Mouse (Mus musculus): ENCODE data around the gene Trim43b.
"Not testable (repeated sequence)": the region's sequence is repeated elsewhere in the genome, so short reads cannot be mapped to it uniquely, and the experiment has no call there.

GRCm38 (mm10) chr9:89067143-89067501 is 25.5 kb downstream of the Trim43b start:
- not testable (repeated sequence) for TF ChIP-seq POLR2A (IDR thresholded peaks at IDR 0.05; ENCODE audit: insufficient read depth, low read length); CTCF (IDR thresholded peaks at IDR 0.05; ENCODE audit: low read depth, low read length); EP300 (IDR thresholded peaks at IDR 0.05; ENCODE audit: insufficient read depth, low read depth, low read length)
